Mouse (Mus musculus): ENCODE measurements around the gene Ring1.

Gene Ring1

GRCm38 (mm10) chr17:34029890-34030595 is 5.6 kb upstream of the Ring1 start:
- in situ Hi-C loops (cut with MboI; ENCODE audit: unreplicated experiment in 2 of 2) = no loop called here

- in situ Hi-C loops (cut with MboI; ENCODE audit: unreplicated experiment in 2 of 2) = no loop called here
Measured at GRCm38 (mm10) chr17:34029150-34029889, 4.8 kb upstream of the Ring1 start.

- in situ Hi-C loops (cut with MboI; ENCODE audit: unreplicated experiment in 2 of 2) = no loop called here
Measured at GRCm38 (mm10) chr17:34028501-34029149, 4.1 kb upstream of the Ring1 start.

- in situ Hi-C loops (cut with MboI; ENCODE audit: unreplicated experiment in 2 of 2) = no loop called here
Measured at GRCm38 (mm10) chr17:34027656-34028223, 3.3 kb upstream of the Ring1 start, which contains the start of gene H2-Ke6. Gene H2-Ke6, minus strand, starts transcription at chr17:34028060.

GRCm38 (mm10) chr17:34026917-34027655 is 2.6 kb upstream of the Ring1 start:
- in situ Hi-C loops (cut with MboI; ENCODE audit: unreplicated experiment in 2 of 2) = no loop called here

GRCm38 (mm10) chr17:34026221-34026620 is 1.7 kb upstream of the Ring1 start:
- in situ Hi-C loops (cut with MboI; ENCODE audit: unreplicated experiment in 2 of 2) = no loop called here

GRCm38 (mm10) chr17:34025756-34026151 is 1.3 kb upstream of the Ring1 start:
- in situ Hi-C loops (cut with MboI; ENCODE audit: unreplicated experiment in 2 of 2) = no loop called here

GRCm38 (mm10) chr17:34024861-34025755 is 628 bp upstream of the Ring1 start:
- in situ Hi-C loops (cut with MboI; ENCODE audit: unreplicated experiment in 2 of 2) = loop anchor here in 1 of 2 experiments (25.0 kb wide), 1 partner anchor 1362 kb away; the partner anchor contains the start of gene H2-Q4

- in situ Hi-C loops (cut with MboI; ENCODE audit: unreplicated experiment in 2 of 2) = loop anchor here in 1 of 2 experiments (25.0 kb wide), 1 partner anchor 1364 kb away; the partner anchor contains the start of gene H2-Q4
Measured at GRCm38 (mm10) chr17:34023678-34024077, 802 bp downstream of the Ring1 start.

- in situ Hi-C loops (cut with MboI; ENCODE audit: unreplicated experiment in 2 of 2) = loop anchor here in 1 of 2 experiments (25.0 kb wide), 1 partner anchor 1364 kb away; the partner anchor contains the start of gene H2-Q4
Measured at GRCm38 (mm10) chr17:34022987-34023386, 1.5 kb downstream of the Ring1 start.

GRCm38 (mm10) chr17:34022414-34022783 is 2.1 kb downstream of the Ring1 start:
- in situ Hi-C loops (cut with MboI; ENCODE audit: unreplicated experiment in 2 of 2) = loop anchor here in 1 of 2 experiments (25.0 kb wide), 1 partner anchor 1365 kb away; the partner anchor contains the start of gene H2-Q4

- in situ Hi-C loops (cut with MboI; ENCODE audit: unreplicated experiment in 2 of 2) = loop anchor here in 1 of 2 experiments (25.0 kb wide), 1 partner anchor 1366 kb away; the partner anchor contains the start of gene H2-Q4
Measured at GRCm38 (mm10) chr17:34021539-34022413, 2.7 kb downstream of the Ring1 start.

GRCm38 (mm10) chr17:34013436-34013835 is 11.0 kb downstream of the Ring1 start:
- in situ Hi-C loops (cut with MboI; ENCODE audit: unreplicated experiment in 2 of 2) = loop anchor here in 1 of 2 experiments (25.0 kb wide), 1 partner anchor 1374 kb away; the partner anchor contains the start of gene H2-Q4

GRCm38 (mm10) chr17:34010156-34010555 is 14.3 kb downstream of the Ring1 start:
- in situ Hi-C loops (cut with MboI; ENCODE audit: unreplicated experiment in 2 of 2) = loop anchor here in 1 of 2 experiments (25.0 kb wide), 1 partner anchor 1377 kb away; the partner anchor contains the start of gene H2-Q4

- in situ Hi-C loops (cut with MboI; ENCODE audit: unreplicated experiment in 2 of 2) = loop anchor here in 1 of 2 experiments (25.0 kb wide), 1 partner anchor 1381 kb away; the partner anchor contains the start of gene H2-Q4
Measured at GRCm38 (mm10) chr17:34006570-34006969, 17.9 kb downstream of the Ring1 start.

GRCm38 (mm10) chr17:34003426-34003825 is 21.1 kb downstream of the Ring1 start:
- in situ Hi-C loops (cut with MboI; ENCODE audit: unreplicated experiment in 2 of 2) = loop anchor here (5.0 to 25.0 kb wide), 3 partner anchors 36 to 1384 kb away; partner anchors contain the start of genes H2-D1 (in 1 of the 2) and H2-Q4 (in 1 of the 2)

- in situ Hi-C loops (cut with MboI; ENCODE audit: unreplicated experiment in 2 of 2) = loop anchor here (5.0 to 25.0 kb wide), 3 partner anchors 33 to 1387 kb away; partner anchors contain the start of genes H2-D1 (in 1 of the 2) and H2-Q4 (in 1 of the 2)
Measured at GRCm38 (mm10) chr17:34000796-34001195, 23.7 kb downstream of the Ring1 start.
